Mouse (Mus musculus) forebrain, embryonic 15.5 days (tissue): ENCODE results near the gene Rnf157. TPM values are rescaled to one million over a fixed set of nuclear protein-coding genes. Genes with fewer than 3 reads are reported as not detected.
"Not testable (repeated sequence)": the region's sequence is repeated elsewhere in the genome, so short reads cannot be mapped to it uniquely, and the experiment has no call there.

Experiments used
- ATAC-seq: fragments of 200-750 bp; cut with Nextera tagmentation; replicated peaks from 2 replicates; pipeline ENCODE4 v1.8.0; 2017; ENCODE audit warnings: mild to moderate bottlenecking, moderate TSS enrichment, moderate library complexity
- H3K27ac ChIP-seq: fragments of 300-500 bp; sonication (generic); replicated peaks from 2 replicates; pipeline ENCODE4 v1.5.1; 2015; ENCODE audit warnings: mild to moderate bottlenecking, inconsistent platforms
- H3K27me3 ChIP-seq: fragments of 300-500 bp; sonication (generic); 2 replicates; pipeline ENCODE4 v1.6.1; 2015; ENCODE audit warnings: inconsistent platforms
- H3K36me3 ChIP-seq: fragments of 300-500 bp; sonication (generic); 2 replicates; pipeline ENCODE4 v1.6.1; 2015; ENCODE audit warnings: mild to moderate bottlenecking, inconsistent platforms
- H3K4me1 ChIP-seq: fragments of 300-500 bp; sonication (generic); 2 replicates; pipeline ENCODE4 v1.6.1; 2015; ENCODE audit warnings: inconsistent platforms
- H3K4me2 ChIP-seq: fragments of 300-500 bp; sonication (generic); replicated peaks from 2 replicates; pipeline ENCODE4 v1.6.1; 2015; ENCODE audit warnings: mild to moderate bottlenecking, inconsistent platforms
- H3K4me3 ChIP-seq: fragments of 300-500 bp; sonication (generic); 2 replicates; pipeline ENCODE4 v1.5.1; 2015; ENCODE audit warnings: mild to moderate bottlenecking, inconsistent platforms
- H3K9ac ChIP-seq: fragments of 300-500 bp; sonication (generic); replicated peaks from 2 replicates; pipeline ENCODE4 v1.6.1; 2015; ENCODE audit warnings: mild to moderate bottlenecking, inconsistent platforms
- H3K9me3 ChIP-seq: fragments of 300-500 bp; sonication (generic); 2 replicates; pipeline ENCODE4 v1.6.1; 2016; ENCODE audit warnings: inconsistent platforms
- WGBS: fragments of 180-500 bp; shearing (Covaris S2); methylation state at CpG from one replicate; pipeline ENCODE4 v1.1.7; 2015; ENCODE audit warnings: mixed read lengths; 5-methylcytosine and 5-hydroxymethylcytosine counted together
- polyA plus RNA-seq: library from polyadenylated mRNA; unstranded; fragments of >200 nt; fragmentation: Nextera tagmentation; extraction: Ambion mirVana; gene quantifications from 2 replicates; pipeline ENCODE4 v1.2.1, GENCODE M21; 2015

The Rnf157 gene
- polyA plus RNA-seq, 1 experiment from 2014 or later: 53.4 TPM

DNA sequence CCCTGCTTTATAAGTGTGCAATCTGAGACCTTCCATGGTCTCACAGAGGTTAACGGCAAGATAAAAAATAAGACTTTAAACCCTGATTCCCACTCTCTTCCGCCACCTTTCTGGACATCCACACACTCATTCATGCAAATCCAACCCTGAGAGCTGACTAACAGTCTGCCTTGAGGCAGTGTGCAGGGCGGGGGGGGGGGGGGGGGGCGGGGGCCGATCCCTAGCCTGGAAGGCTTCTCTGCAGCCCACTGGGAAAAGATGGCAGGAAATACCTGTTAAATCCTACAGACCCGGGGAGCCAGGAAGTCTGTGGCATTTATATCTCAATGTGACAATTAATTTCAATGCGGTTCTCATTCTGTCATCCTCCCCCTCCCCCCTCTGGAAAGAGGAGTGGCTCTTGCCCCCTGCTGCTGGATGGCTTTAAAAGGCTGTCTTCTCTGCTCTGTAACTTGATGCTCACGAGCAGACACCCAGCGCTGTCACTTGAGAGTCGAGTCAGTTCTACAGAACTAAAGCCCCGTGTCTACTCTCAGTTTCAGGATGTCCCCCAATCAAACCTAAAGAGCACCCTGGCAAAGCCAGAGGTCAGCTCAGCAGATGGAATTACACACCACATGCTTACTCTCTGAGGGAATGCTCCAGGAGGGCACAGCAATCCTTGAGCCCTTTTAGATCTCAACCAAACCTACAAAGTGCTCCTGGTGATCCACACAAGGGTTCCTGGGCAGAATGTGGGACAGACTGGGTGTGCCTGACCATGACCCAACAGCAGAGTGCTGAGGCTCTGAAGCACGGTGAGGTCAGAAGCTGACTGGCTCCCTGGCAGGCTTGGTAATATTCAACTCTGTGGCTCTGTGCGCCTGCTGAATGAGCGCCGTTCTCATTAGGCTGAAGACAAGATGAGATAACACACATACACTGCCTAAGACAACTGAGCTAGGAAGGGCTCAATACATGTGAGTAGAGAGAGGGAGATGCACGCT lies 25.5 kb downstream of the Rnf157 start:
- H3K9me3 ChIP-seq: no peaks in the 10 kb centered on the region
- peaks cover 20% of the 10 kb centered on the region for H3K4me1 ChIP-seq
- no peak overlapping the region for H3K4me2 ChIP-seq
- H3K27ac ChIP-seq: peak overlapping the region; percentile 20; the same call in 1 of the 2 replicates
- H3K4me3 ChIP-seq: no peak overlapping the region
- no peak overlapping the region for H3K9ac ChIP-seq
- ATAC-seq: no peak
- H3K27me3 ChIP-seq: no peaks in the 10 kb centered on the region
- WGBS: 25% methylated on average over 16 of the region's 16 CpGs
- H3K36me3 ChIP-seq: 0 out of 2 replicates have a peak, but pooled peaks cover 3% of the 10 kb centered on the region

DNA sequence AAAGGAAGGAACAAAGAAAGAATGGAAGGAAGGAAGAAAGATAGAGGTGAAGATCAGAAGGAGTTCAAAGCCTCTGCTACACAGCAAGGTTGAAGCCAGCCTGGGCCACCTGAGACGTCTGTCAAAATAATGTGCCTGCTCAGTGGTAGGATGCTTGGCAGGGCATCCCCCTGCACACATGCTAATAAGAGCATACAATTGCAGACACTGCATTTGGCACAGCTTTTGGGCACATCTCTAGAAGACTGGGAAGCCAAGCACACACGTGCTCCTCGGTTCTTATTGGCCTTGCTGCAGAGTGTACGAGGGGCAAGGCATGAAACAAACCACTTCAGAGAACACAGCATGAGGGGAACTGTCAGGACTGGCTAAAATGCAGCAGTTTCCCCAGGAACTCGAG lies 26.8 kb downstream of the Rnf157 start:
- Histone ChIP-seq H3K36me3 (0 out of 2 replicates have a peak, but pooled peaks cover 3% of the 10 kb centered on the region), H3K4me2 (no peak overlapping the region), H3K4me1 (peaks cover 20% of the 10 kb centered on the region), H3K9me3 (no peaks in the 10 kb centered on the region), H3K27me3 (no peaks in the 10 kb centered on the region), H3K4me3 (no peak overlapping the region), H3K27ac (peak overlapping the region; percentile 20; the same call in 1 of the 2 replicates), H3K9ac (no peak overlapping the region)
- WGBS: 42% methylated on average over 5 of the region's 5 CpGs
- no peak for ATAC-seq

DNA sequence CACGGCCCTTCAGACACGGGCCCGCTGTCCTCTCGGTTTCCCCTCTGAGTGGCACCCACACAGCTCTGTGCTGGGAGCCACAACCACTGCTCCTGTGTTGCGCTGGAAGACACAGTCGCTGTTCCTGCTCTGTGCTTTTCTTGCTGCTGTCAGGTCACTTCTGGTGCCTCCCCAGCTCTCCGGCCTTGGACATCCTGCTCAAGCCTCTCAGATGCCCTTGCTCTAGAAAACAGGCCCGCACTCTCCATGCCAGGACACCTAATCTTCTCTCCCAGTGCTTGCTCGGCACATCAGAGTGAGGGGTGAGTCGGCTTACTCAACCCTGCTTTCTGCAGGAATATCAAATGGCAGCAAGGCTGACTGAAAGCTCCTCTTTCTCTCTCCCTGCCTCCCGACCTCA lies 28.7 kb downstream of the Rnf157 start:
- Histone ChIP-seq H3K4me1 (peaks cover 20% of the 10 kb centered on the region), H3K9ac (no peak overlapping the region), H3K27ac (no peak overlapping the region), H3K4me2 (no peak overlapping the region), H3K4me3 (no peak overlapping the region), H3K9me3 (no peaks in the 10 kb centered on the region), H3K36me3 (0 out of 2 replicates have a peak, but pooled peaks cover 6% of the 10 kb centered on the region), H3K27me3 (no peaks in the 10 kb centered on the region)
- WGBS: 84% methylated on average over 11 of the region's 11 CpGs
- no peak for ATAC-seq

DNA sequence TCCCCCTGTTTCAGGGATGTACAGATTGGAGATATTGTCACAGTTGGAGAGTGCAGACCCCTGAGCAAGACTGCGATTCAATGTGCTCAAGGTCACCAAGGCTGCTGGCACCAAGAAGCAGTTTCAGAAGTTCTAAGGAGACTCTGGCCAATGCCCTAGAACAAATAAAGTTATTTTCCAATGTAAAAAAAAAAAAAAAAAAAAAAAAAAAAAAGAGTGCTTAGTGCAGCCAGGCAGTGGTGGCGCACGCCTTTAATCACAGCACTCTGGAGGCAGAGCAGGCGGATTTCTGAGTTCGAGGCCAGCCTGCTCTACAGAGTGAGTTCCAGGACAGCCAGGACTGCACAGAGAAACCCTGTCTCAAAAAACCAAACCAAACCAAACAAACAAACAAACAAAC lies 29.8 kb downstream of the Rnf157 start:
- H3K4me1 ChIP-seq: peaks cover 20% of the 10 kb centered on the region
- not testable (repeated sequence) for H3K9me3 ChIP-seq, H3K27me3 ChIP-seq, H3K4me2 ChIP-seq, ATAC-seq, H3K9ac ChIP-seq, H3K4me3 ChIP-seq, H3K27ac ChIP-seq
- 89% methylated on average over 5 of the region's 5 CpGs for WGBS
- H3K36me3 ChIP-seq: 0 out of 2 replicates have a peak, but pooled peaks cover 11% of the 10 kb centered on the region

DNA sequence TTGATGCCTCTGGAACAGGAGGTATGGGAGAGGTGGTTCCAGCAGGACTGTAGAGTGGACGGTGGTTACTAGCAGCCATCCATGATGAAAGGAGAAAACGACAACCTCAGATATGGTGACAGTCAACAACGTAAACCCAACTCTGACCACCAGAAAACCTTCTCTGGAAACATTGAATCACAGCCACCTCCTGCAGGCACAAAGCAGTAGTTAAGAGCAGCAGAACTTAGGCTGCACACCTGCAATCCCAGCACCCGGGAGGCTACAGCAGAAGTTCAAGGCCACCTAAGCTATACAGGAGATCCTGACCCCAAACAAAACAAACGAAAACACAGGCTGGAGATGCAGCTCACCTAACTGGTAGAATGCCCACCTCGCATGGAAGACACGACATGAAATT lies 32.1 kb downstream of the Rnf157 start:
- Histone ChIP-seq H3K4me3 (no peak overlapping the region), H3K9me3 (no peaks in the 10 kb centered on the region), H3K27ac (no peak overlapping the region), H3K27me3 (no peaks in the 10 kb centered on the region), H3K4me1 (no peaks in the 10 kb centered on the region), H3K4me2 (no peak overlapping the region), H3K36me3 (0 out of 2 replicates have a peak, but pooled peaks cover 11% of the 10 kb centered on the region), H3K9ac (no peak overlapping the region)
- ATAC-seq: no peak
- 89% methylated on average over 7 of the region's 7 CpGs for WGBS

DNA sequence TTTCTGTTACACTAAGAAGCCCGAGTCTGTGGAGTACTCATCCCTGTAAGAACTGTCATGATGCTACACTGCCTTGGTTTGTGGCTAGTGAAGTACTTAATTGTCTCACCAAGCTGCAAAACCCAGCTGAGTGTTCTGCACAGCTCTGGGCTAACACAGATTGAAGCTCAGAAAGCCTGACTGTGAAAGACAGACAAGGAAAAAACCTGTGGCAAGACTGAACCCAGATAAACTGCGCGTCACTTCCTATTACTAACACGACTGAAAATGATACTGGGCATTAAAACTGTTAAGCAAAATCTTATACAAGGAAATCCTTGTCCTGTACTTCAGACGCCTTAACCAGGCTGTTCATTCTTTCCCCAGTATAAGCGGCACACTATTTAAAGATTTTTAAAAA lies 33.3 kb downstream of the Rnf157 start:
- no peak for ATAC-seq
- WGBS: 87% methylated on average over 6 of the region's 6 CpGs
- Histone ChIP-seq H3K4me3 (no peak overlapping the region), H3K36me3 (0 out of 2 replicates have a peak, but pooled peaks cover 11% of the 10 kb centered on the region), H3K27me3 (no peaks in the 10 kb centered on the region), H3K27ac (no peak overlapping the region), H3K9ac (no peak overlapping the region), H3K4me1 (no peaks in the 10 kb centered on the region), H3K9me3 (no peaks in the 10 kb centered on the region), H3K4me2 (no peak overlapping the region)

DNA sequence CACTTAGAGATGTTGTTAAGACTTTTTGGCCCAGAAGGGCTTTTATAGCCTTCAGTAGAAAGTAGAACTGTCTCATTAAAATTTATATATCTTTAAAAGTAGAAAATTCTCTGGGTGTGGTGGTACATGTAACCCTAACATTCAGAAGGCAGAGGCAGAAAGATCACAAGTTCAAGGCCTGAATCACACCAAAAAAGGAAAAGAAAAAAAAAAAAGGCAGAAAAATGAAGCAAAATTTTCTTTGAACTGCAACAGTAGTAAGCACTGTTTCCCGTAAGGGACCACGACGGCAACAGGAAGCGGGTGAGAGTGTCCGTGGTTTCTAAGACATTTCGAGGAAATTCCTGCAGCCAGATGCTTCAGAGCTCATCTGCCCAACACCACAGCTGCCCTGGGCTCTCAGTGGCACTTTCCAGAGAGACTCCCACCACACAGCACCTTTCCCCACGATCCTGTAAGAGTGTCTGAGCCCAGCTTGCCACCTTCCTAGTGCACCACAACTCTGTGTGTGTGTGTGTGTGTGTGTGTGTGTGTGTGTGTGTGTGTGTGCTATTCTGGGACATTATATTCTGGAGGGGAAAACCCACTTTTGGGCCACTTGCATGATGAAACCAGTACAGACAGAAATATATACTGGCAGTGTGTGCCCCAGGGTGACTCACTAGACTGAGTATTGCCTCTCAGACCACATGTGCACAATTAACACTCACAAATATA lies 35.7 kb downstream of the Rnf157 start:
- H3K9me3 ChIP-seq: no peaks in the 10 kb centered on the region
- H3K4me1 ChIP-seq: no peaks in the 10 kb centered on the region
- WGBS: 90% methylated on average over 7 of the region's 7 CpGs
- 0 out of 2 replicates have a peak, but pooled peaks cover 7% of the 10 kb centered on the region for H3K36me3 ChIP-seq
- H3K4me3 ChIP-seq: no peak overlapping the region
- no peak overlapping the region for H3K4me2 ChIP-seq
- no peak overlapping the region for H3K27ac ChIP-seq
- no peak for ATAC-seq
- no peak overlapping the region for H3K9ac ChIP-seq
- no peaks in the 10 kb centered on the region for H3K27me3 ChIP-seq

DNA sequence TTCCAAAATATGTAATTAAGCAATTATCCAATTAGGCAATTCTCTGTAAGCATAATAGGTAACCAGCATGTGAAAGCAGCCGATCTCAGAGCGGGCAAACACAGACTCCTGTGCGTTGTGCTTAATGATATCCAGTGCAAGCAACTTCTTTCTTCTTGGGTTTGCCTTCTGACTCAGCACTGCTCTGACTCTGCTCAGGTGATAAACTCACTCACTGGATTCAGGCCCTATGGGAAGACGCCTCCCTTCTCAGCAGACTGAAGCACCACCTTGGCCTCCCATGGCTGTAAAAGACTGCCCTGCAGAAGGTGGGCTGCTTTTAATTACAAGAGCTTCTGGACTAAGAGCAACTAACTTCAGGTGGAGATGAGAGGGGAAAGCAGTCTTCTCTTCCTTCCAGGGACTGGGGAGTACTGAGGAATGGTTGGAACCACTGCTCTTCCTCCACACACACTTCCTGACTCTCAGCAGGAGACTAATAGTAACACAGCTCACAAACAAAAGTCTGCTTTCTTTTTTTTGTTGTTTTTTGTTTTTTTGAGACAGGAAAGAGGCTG lies 40.9 kb downstream of the Rnf157 start:
- H3K4me3 ChIP-seq: no peak overlapping the region
- ATAC-seq: no peak
- 0 out of 2 replicates have a peak, but pooled peaks cover 2% of the 10 kb centered on the region for H3K4me1 ChIP-seq
- H3K36me3 ChIP-seq: no peaks in the 10 kb centered on the region
- H3K27ac ChIP-seq: no peak overlapping the region
- 76% methylated on average over 4 of the region's 4 CpGs for WGBS
- H3K27me3 ChIP-seq: no peaks in the 10 kb centered on the region
- H3K4me2 ChIP-seq: no peak overlapping the region
- H3K9me3 ChIP-seq: no peaks in the 10 kb centered on the region
- no peak overlapping the region for H3K9ac ChIP-seq

DNA sequence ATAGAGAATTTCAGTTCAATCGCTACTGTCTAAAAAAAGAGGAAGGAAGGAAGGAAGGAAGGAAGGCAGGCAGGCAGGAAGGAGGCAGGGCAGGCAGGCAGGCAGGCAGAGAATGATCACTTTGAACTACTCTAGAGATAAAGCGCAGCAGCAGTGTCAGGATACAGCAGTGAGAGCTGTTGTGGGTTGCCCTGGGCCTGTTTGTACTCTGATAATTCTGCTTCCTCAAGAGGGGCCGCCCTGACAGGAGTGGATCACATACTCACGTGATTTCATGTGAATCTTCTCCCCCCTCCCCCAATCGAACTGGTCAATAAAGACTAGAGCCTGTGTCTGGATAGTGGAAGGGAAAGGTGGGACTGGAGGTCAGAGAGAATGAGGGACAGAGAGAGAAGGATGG lies 43.2 kb downstream of the Rnf157 start:
- H3K27me3 ChIP-seq: no peaks in the 10 kb centered on the region
- no peaks in the 10 kb centered on the region for H3K36me3 ChIP-seq
- H3K27ac ChIP-seq: no peak overlapping the region
- no peak overlapping the region for H3K9ac ChIP-seq
- H3K4me2 ChIP-seq: no peak overlapping the region
- no peak for ATAC-seq
- 70% methylated on average over 5 of the region's 5 CpGs for WGBS
- 0 out of 2 replicates have a peak, but pooled peaks cover 2% of the 10 kb centered on the region for H3K4me1 ChIP-seq
- H3K9me3 ChIP-seq: no peaks in the 10 kb centered on the region
- no peak overlapping the region for H3K4me3 ChIP-seq

DNA sequence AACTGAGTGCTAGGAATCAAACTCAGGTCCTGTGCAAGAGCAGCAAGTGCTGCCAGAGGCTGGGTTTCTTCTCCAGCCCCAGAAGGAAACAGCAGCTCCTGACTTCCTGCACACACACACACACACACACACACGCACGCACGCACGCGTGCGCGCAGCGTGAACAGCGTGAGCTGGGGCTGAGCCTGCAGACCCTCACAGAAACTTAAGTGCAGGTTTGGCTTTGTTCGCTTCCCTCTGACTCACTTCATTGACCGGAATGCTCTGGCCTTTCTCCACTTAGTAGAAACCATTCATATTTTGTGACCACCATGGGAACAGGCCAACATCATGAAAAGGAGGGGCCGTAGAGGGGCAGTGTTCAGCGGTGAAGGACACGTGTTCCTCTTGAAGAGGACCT lies 43.8 kb downstream of the Rnf157 start:
- Histone ChIP-seq H3K4me3 (no peak overlapping the region), H3K9me3 (no peaks in the 10 kb centered on the region), H3K4me2 (no peak overlapping the region), H3K4me1 (0 out of 2 replicates have a peak, but pooled peaks cover 2% of the 10 kb centered on the region), H3K27me3 (no peaks in the 10 kb centered on the region), H3K36me3 (no peaks in the 10 kb centered on the region), H3K27ac (no peak overlapping the region), H3K9ac (no peak overlapping the region)
- ATAC-seq: no peak
- WGBS: 93% methylated on average over 14 of the region's 14 CpGs

DNA sequence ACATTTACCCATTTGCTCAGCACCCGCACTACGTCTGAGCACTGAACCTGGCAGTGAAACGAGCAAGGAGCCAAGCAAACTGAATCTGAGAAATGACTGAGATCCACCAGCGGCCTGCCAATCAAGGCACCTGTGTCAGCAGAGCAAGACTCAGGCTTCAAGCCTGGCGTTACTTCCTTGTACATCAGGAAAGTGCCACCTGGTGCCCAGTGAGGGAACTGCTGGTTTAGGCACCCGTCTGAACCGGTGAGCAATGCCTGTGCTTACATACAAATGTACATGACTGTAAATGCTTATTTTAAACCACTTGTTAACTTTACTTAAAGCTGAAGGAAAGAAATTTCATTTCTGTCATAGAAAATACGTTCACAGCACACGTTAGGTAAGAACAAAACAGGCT lies 44.7 kb downstream of the Rnf157 start:
- peak; percentile 63; the same call in 1 of the 2 replicates for ATAC-seq
- Histone ChIP-seq H3K9ac (no peak overlapping the region), H3K4me2 (no peak overlapping the region), H3K4me3 (no peak overlapping the region), H3K27me3 (no peaks in the 10 kb centered on the region), H3K27ac (no peak overlapping the region), H3K9me3 (no peaks in the 10 kb centered on the region), H3K4me1 (0 out of 2 replicates have a peak, but pooled peaks cover 2% of the 10 kb centered on the region), H3K36me3 (no peaks in the 10 kb centered on the region)
- WGBS: 16% methylated on average over 9 of the region's 9 CpGs

DNA sequence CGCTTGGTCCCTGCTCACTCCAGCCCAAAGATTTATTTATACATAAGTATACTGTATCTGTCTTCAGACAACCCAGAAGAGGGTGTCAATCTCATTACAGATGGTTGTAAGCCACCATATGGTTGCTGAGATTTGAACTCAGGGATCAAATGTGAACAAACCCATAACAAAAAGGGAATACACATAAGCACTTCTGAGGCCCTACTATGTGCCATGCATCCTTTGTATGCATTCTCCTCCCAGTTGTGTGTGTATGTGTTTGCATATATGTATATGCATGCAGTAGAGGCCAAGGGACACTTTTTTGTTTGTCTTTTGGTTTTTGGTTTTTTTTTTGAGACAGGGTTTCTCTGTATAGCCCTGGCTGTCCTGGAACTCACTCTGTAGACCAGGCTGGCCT lies 46.2 kb downstream of the Rnf157 start:
- 87% methylated on average over 1 of the region's 1 CpGs for WGBS

More for the DNA sequence above, 46.2 kb downstream of the Rnf157 start:
- Histone ChIP-seq H3K4me2 (no peak overlapping the region), H3K27ac (no peak overlapping the region), H3K4me1 (0 out of 2 replicates have a peak, but pooled peaks cover 2% of the 10 kb centered on the region), H3K9ac (no peak overlapping the region), H3K9me3 (no peaks in the 10 kb centered on the region), H3K4me3 (no peak overlapping the region), H3K36me3 (peaks cover under 1% of the 10 kb centered on the region; the same call in 1 of the 2 replicates), H3K27me3 (no peaks in the 10 kb centered on the region)
- ATAC-seq: no peak
